Mouse (Mus musculus): ENCODE results near the gene B3gat2.

Gene B3gat2

GRCm38 (mm10) chr1:23761502-23762135 is at the start of gene B3gat2:
Gene B3gat2, plus strand, starts transcription at chr1:23761753.
- no peak for DNase-seq

- DNase-seq, result no peak
Measured at GRCm38 (mm10) chr1:23720326-23720725, 41.2 kb upstream of the B3gat2 start.

GRCm38 (mm10) chr1:23721036-23721435 is 40.5 kb upstream of the B3gat2 start:
- DNase-seq, result no peak

GRCm38 (mm10) chr1:23722469-23723372 is 38.8 kb upstream of the B3gat2 start:
- DNase-seq, result no peak

GRCm38 (mm10) chr1:23731324-23731723 is 30.2 kb upstream of the B3gat2 start:
- DNase-seq, result no peak

- DNase-seq, result no peak
Measured at GRCm38 (mm10) chr1:23750864-23751532, 10.6 kb upstream of the B3gat2 start.

GRCm38 (mm10) chr1:23753091-23753490 is 8.5 kb upstream of the B3gat2 start:
- DNase-seq, result no peak

GRCm38 (mm10) chr1:23753591-23753990 is 8.0 kb upstream of the B3gat2 start:
- DNase-seq, result no peak

- no peak for DNase-seq
Measured at GRCm38 (mm10) chr1:23754340-23754739, 7.2 kb upstream of the B3gat2 start.

- no peak for DNase-seq
Measured at GRCm38 (mm10) chr1:23754967-23755366, 6.6 kb upstream of the B3gat2 start.

- DNase-seq, result peak; percentile 55
Measured at GRCm38 (mm10) chr1:23762136-23762687, 659 bp downstream of the B3gat2 start.

- peak; percentile 97 for DNase-seq
Measured at GRCm38 (mm10) chr1:23762782-23763630, 1.5 kb downstream of the B3gat2 start.

- no peak for DNase-seq
Measured at GRCm38 (mm10) chr1:23763726-23764125, 2.2 kb downstream of the B3gat2 start.

GRCm38 (mm10) chr1:23764710-23765109 is 3.2 kb downstream of the B3gat2 start:
- no peak for DNase-seq

GRCm38 (mm10) chr1:23773039-23773438 is 11.5 kb downstream of the B3gat2 start:
- DNase-seq, result no peak

GRCm38 (mm10) chr1:23792737-23793533 is 31.4 kb downstream of the B3gat2 start:
- peak; percentile 75 for DNase-seq

GRCm38 (mm10) chr1:23798306-23798705 is 36.8 kb downstream of the B3gat2 start:
- no peak for DNase-seq

- DNase-seq, result peak; percentile 57
Measured at GRCm38 (mm10) chr1:23821615-23822014, 60.1 kb downstream of the B3gat2 start.

- peak; percentile 77 for DNase-seq
Measured at GRCm38 (mm10) chr1:23826887-23827758, 65.6 kb downstream of the B3gat2 start.

GRCm38 (mm10) chr1:23834246-23834645 is 72.7 kb downstream of the B3gat2 start:
- DNase-seq, result no peak
